Mouse (Mus musculus): Measurements from ENCODE around the gene Fancd2. TPM values are rescaled to one million over a fixed set of nuclear protein-coding genes. Genes with fewer than 3 reads are reported as not detected.
A peak's percentile ranks its signal among the peaks of the same experiment; 100 is the strongest.

The Fancd2 gene
- polyA plus RNA-seq, 1 experiment from 2014 or later, result 8.1 TPM

- Histone ChIP-seq H3K27me3 (replicated peaks) (no peaks in the 10 kb centered on the region), H3K27ac (no peak overlapping the region), H3K4me2 (no peak overlapping the region), H3K36me3 (no peaks in the 10 kb centered on the region), H3K4me1 (peaks cover 1% of the 10 kb centered on the region; the same call in 1 of the 2 replicates), H3K4me3 (replicated peaks) (no peak overlapping the region), H3K9ac (no peak overlapping the region), H3K9me3 (no peaks in the 10 kb centered on the region)
- ATAC-seq (ENCODE audit: insufficient read depth, low FRiP score, low read depth), result no peak
- WGBS, result 81% methylated on average over 7 of the region's 7 CpGs
Measured at GRCm38 (mm10) chr6:113534886-113535285, 3.4 kb downstream of the Fancd2 start.

- Histone ChIP-seq H3K27me3 (replicated peaks) (no peaks in the 10 kb centered on the region), H3K4me3 (replicated peaks) (no peak overlapping the region), H3K27ac (no peak overlapping the region), H3K9ac (no peak overlapping the region), H3K4me1 (no peaks in the 10 kb centered on the region), H3K36me3 (no peaks in the 10 kb centered on the region), H3K4me2 (no peak overlapping the region), H3K9me3 (no peaks in the 10 kb centered on the region)
- no peak for ATAC-seq (ENCODE audit: insufficient read depth, low FRiP score, low read depth)
- WGBS, result 84% methylated on average over 6 of the region's 6 CpGs
Measured at GRCm38 (mm10) chr6:113541610-113542009, 10.1 kb downstream of the Fancd2 start.

DNA sequence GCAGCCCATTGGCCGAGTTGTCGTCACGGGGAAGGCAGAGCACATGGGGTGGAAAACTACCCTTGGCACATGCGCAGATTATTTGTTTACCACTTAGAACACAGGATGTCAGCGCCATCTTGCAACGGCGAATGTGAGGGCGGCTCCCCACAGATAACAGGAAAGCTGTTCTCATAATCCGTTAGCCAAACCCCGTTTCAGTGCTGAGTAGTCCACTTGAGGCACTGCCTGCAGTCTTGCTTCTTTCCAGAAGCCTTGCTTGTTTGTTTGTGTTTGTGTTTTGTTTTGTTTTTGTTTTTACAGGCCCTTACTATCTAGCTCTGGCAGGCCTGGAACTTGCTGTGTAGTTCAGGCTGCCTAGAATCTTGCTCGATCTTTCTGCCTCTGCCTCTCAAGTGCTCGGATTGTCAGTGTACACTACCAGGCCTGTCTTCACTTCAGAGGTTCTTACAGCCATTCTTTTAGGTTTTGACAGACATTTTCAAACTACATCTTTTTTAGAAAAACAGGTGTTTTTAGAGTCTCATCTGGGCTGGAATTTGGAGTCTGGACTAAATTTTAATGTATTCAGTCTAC is 12.5 kb downstream of the Fancd2 start:
- H3K9ac ChIP-seq, result no peak overlapping the region
- H3K4me2 ChIP-seq, result no peak overlapping the region
- H3K36me3 ChIP-seq, result no peaks in the 10 kb centered on the region
- no peaks in the 10 kb centered on the region for H3K27me3 ChIP-seq (replicated peaks)
- no peaks in the 10 kb centered on the region for H3K4me1 ChIP-seq
- H3K4me3 ChIP-seq (replicated peaks), result no peak overlapping the region
- WGBS, result 89% methylated on average over 12 of the region's 12 CpGs
- no peak overlapping the region for H3K27ac ChIP-seq
- H3K9me3 ChIP-seq, result no peaks in the 10 kb centered on the region
- no peak for ATAC-seq (ENCODE audit: insufficient read depth, low FRiP score, low read depth)

DNA sequence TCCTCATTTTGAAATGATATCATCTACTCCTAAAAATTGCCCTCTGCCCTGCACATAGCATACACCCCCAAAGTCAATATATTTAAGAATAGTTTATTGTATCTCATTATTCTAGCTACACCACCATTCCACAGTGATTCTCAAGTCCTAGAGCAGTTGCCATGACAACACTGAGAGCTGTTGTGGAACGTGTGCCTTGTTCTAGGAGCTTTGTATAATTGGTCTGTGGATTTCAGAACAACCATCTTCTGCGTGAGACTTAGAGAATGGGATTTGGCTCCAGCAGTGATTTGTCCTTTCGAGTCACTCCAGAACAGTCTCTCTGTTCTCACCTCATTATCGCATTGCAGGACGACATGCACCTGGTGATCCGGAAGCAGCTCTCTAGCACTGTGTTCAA is 28.3 kb downstream of the Fancd2 start:
- no peak overlapping the region for H3K9ac ChIP-seq
- H3K36me3 ChIP-seq, result no peaks in the 10 kb centered on the region
- ATAC-seq (ENCODE audit: insufficient read depth, low FRiP score, low read depth), result no peak
- no peaks in the 10 kb centered on the region for H3K4me1 ChIP-seq
- no peaks in the 10 kb centered on the region for H3K27me3 ChIP-seq (replicated peaks)
- no peaks in the 10 kb centered on the region for H3K9me3 ChIP-seq
- H3K27ac ChIP-seq, result no peak overlapping the region
- no peak overlapping the region for H3K4me3 ChIP-seq (replicated peaks)
- H3K4me2 ChIP-seq, result no peak overlapping the region
- WGBS, result 82% methylated on average over 6 of the region's 6 CpGs

DNA sequence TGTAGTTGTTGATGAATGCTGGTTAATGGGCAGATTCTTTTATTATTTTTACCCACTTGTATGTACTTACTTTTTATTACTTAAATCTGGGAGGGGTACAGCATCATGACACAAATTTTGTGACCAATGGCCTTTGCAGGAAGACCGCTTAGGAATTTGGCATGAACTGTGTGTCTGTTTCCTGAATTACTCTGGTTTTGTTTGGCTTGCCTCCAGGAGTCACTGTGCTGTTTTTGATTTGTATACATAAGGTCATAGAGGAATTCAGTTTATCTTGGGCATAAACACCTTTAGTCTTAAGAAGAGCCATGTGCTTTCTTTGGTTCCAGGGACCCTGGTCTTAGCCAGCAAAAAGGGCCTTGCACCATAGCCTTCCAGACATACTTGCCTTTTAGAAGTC is 33.1 kb downstream of the Fancd2 start:
- no peak overlapping the region for H3K4me3 ChIP-seq (replicated peaks)

GRCm38 (mm10) chr6:113576044-113576443 is 44.6 kb downstream of the Fancd2 start:
- no peaks in the 10 kb centered on the region for H3K9me3 ChIP-seq
- H3K9ac ChIP-seq, result no peak overlapping the region
- ATAC-seq (ENCODE audit: insufficient read depth, low FRiP score, low read depth), result no peak
- no peak overlapping the region for H3K4me2 ChIP-seq
- H3K36me3 ChIP-seq, result peaks cover 6% of the 10 kb centered on the region; the same call in 1 of the 2 replicates
- H3K27ac ChIP-seq, result no peak overlapping the region
- no peaks in the 10 kb centered on the region for H3K4me1 ChIP-seq
- WGBS, result 94% methylated on average over 6 of the region's 6 CpGs
- H3K4me3 ChIP-seq (replicated peaks), result no peak overlapping the region
- no peaks in the 10 kb centered on the region for H3K27me3 ChIP-seq (replicated peaks)

More for the DNA sequence above, 33.1 kb downstream of the Fancd2 start:
- Histone ChIP-seq H3K27ac (peak overlapping the region; percentile 22; the same call in 1 of the 2 replicates), H3K9me3 (no peaks in the 10 kb centered on the region), H3K27me3 (replicated peaks) (no peaks in the 10 kb centered on the region), H3K36me3 (no peaks in the 10 kb centered on the region), H3K4me2 (no peak overlapping the region), H3K4me1 (no peaks in the 10 kb centered on the region), H3K9ac (no peak overlapping the region)
- 67% methylated on average over 1 of the region's 1 CpGs for WGBS
- no peak for ATAC-seq (ENCODE audit: insufficient read depth, low FRiP score, low read depth)

GRCm38 (mm10) chr6:113579306-113579705 is 47.8 kb downstream of the Fancd2 start:
- H3K9me3 ChIP-seq, result no peaks in the 10 kb centered on the region
- H3K27ac ChIP-seq, result no peak overlapping the region
- no peak for ATAC-seq (ENCODE audit: insufficient read depth, low FRiP score, low read depth)
- H3K27me3 ChIP-seq (replicated peaks), result no peaks in the 10 kb centered on the region
- no peak overlapping the region for H3K4me2 ChIP-seq
- H3K36me3 ChIP-seq, result no peaks in the 10 kb centered on the region
- H3K4me1 ChIP-seq, result no peaks in the 10 kb centered on the region
- H3K4me3 ChIP-seq (replicated peaks), result no peak overlapping the region
- no peak overlapping the region for H3K9ac ChIP-seq
- 89% methylated on average over 3 of the region's 3 CpGs for WGBS

DNA sequence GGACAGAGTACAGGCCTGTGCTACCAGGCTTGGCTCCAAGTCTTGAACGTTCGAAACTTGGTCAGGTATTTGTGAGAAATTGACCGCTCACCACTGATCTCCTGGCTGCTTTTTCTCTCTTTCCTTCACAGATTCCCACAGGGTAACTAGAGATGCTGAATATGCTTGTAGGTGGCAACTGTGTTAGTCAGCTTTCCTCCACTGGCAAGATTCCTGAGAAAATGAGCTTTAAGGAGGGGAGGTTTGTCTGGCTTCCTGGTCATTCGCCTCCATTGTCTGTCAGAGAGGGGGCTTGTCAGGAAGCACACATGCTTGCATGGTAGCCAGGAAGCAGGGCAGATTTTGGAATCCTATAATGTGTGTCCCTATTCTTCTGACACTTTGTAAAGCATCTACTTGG is 51.5 kb downstream of the Fancd2 start:
- no peaks in the 10 kb centered on the region for H3K4me1 ChIP-seq
- 86% methylated on average over 4 of the region's 4 CpGs for WGBS
- no peak for ATAC-seq (ENCODE audit: insufficient read depth, low FRiP score, low read depth)
- H3K4me3 ChIP-seq (replicated peaks), result no peak overlapping the region
- no peak overlapping the region for H3K4me2 ChIP-seq
- no peaks in the 10 kb centered on the region for H3K9me3 ChIP-seq
- H3K36me3 ChIP-seq, result no peaks in the 10 kb centered on the region
- no peak overlapping the region for H3K9ac ChIP-seq
- H3K27me3 ChIP-seq (replicated peaks), result no peaks in the 10 kb centered on the region
- no peak overlapping the region for H3K27ac ChIP-seq

DNA sequence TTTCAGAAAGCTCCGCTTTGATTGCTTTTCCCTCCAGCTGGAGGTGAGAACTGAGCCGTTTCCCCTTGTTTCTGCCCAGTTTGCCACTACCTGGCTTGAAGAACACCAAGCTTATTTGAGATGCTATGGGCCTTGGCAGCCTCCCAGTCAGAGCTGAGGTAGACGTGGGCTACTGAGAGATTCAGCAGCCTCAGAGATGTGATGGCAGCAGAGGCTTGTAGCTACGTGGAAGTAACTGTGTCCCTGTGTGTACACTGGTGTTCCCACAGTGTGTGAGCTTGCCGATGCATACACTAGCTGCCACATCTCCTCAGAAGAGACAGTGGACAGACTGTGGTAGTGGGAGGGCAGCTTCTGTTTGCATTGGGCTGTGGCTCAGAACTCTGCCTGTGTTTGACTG is 53.6 kb downstream of the Fancd2 start:
- H3K4me1 ChIP-seq, result no peaks in the 10 kb centered on the region
- no peak overlapping the region for H3K4me3 ChIP-seq (replicated peaks)
- H3K36me3 ChIP-seq, result no peaks in the 10 kb centered on the region
- no peak for ATAC-seq (ENCODE audit: insufficient read depth, low FRiP score, low read depth)
- no peak overlapping the region for H3K4me2 ChIP-seq
- no peak overlapping the region for H3K9ac ChIP-seq
- no peak overlapping the region for H3K27ac ChIP-seq
- 86% methylated on average over 5 of the region's 5 CpGs for WGBS
- no peaks in the 10 kb centered on the region for H3K27me3 ChIP-seq (replicated peaks)
- H3K9me3 ChIP-seq, result no peaks in the 10 kb centered on the region

- Histone ChIP-seq H3K36me3 (no peaks in the 10 kb centered on the region), H3K27me3 (replicated peaks) (no peaks in the 10 kb centered on the region), H3K4me3 (replicated peaks) (no peak overlapping the region), H3K9ac (no peak overlapping the region), H3K9me3 (no peaks in the 10 kb centered on the region), H3K4me2 (no peak overlapping the region), H3K4me1 (no peaks in the 10 kb centered on the region), H3K27ac (no peak overlapping the region; the same call in 1 of the 2 replicates)
- ATAC-seq (ENCODE audit: insufficient read depth, low FRiP score, low read depth), result peak; percentile 68; the same call in 1 of the 2 replicates
- 47% methylated on average over 5 of the region's 5 CpGs for WGBS
Measured at GRCm38 (mm10) chr6:113586466-113587183, 55.1 kb downstream of the Fancd2 start.

DNA sequence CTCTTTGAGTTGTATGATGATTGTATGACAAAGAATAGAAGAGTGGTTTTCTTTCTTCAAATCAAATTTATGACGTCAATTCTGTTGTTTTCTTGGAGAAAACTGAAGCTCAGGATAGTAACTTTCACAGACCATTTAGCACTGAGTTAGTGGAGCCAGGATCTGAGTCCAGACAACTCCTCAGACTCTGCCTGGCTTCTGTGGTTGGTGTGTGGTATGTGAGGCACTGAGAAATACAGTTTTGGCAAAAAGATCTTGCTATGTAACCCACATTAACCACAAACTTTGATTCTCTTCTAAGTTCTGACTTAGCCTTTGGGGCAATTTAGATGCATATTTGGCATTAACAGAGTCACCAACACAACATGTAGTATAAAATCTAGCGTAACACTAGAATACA is 61.2 kb downstream of the Fancd2 start:
- WGBS, result 91% methylated on average over 2 of the region's 2 CpGs
- Histone ChIP-seq H3K27ac (no peak overlapping the region), H3K36me3 (no peaks in the 10 kb centered on the region), H3K4me1 (no peaks in the 10 kb centered on the region), H3K27me3 (replicated peaks) (no peaks in the 10 kb centered on the region), H3K4me2 (no peak overlapping the region), H3K9ac (no peak overlapping the region), H3K9me3 (no peaks in the 10 kb centered on the region), H3K4me3 (replicated peaks) (no peak overlapping the region)
- no peak for ATAC-seq (ENCODE audit: insufficient read depth, low FRiP score, low read depth)

GRCm38 (mm10) chr6:113597945-113598344 is 66.5 kb downstream of the Fancd2 start:
- 84% methylated on average over 4 of the region's 4 CpGs for WGBS
- no peak overlapping the region for H3K4me3 ChIP-seq (replicated peaks)
- no peak overlapping the region for H3K27ac ChIP-seq
- H3K4me2 ChIP-seq, result no peak overlapping the region
- no peak for ATAC-seq (ENCODE audit: insufficient read depth, low FRiP score, low read depth)
- H3K9me3 ChIP-seq, result no peaks in the 10 kb centered on the region
- no peak overlapping the region for H3K9ac ChIP-seq
- H3K4me1 ChIP-seq, result peaks cover 9% of the 10 kb centered on the region; the same call in 1 of the 2 replicates
- no peaks in the 10 kb centered on the region for H3K36me3 ChIP-seq
- no peaks in the 10 kb centered on the region for H3K27me3 ChIP-seq (replicated peaks)

Measured in stomach, embryonic 15.5 days (tissue).